Comparison of ENCODE assay signal across 8 mouse cellular contexts in genomic region chr9:60743180-60743900, GRCm38 (mm10). TPM values are rescaled to one million over a fixed set of nuclear protein-coding genes. Genes with fewer than 3 reads are reported as not detected.
DNase-seq lines count a peak whose midpoint lies in the region; ATAC-seq lines count a peak whose summit lies in the region.

No protein-coding gene starts in this region.

- 31% methylated on average over 17 of the region's 17 CpGs for WGBS in intestine, embryonic 16.5 days
- 41% methylated on average over 17 of the region's 17 CpGs for WGBS in liver, embryonic 11.5 days

- H3K4me2 ChIP-seq in intestine, embryonic 16.5 days (ENCODE audit: low read depth, low read length), result peak overlapping the region; percentile 32
- H3K4me2 ChIP-seq in liver, embryonic 11.5 days, result peak overlapping the region; percentile 41

- H3K4me3 ChIP-seq in intestine, embryonic 16.5 days (ENCODE audit: low read length), result peak overlapping the region; percentile 14
- H3K4me3 ChIP-seq in liver, embryonic 11.5 days (ENCODE audit: low read depth, low read length), result no peak overlapping the region

- peaks cover 14% of the 10 kb centered on the region; the same call in 1 of the 2 replicates for H3K4me1 ChIP-seq in intestine, embryonic 16.5 days (ENCODE audit: control insufficient read depth, insufficient read depth, low read length)
- no peaks in the 10 kb centered on the region for H3K4me1 ChIP-seq in liver, embryonic 11.5 days (replicated peaks; ENCODE audit: control insufficient read depth, insufficient read depth, low read length)

- H3K27me3 ChIP-seq in intestine, embryonic 16.5 days (replicated peaks; ENCODE audit: control insufficient read depth, insufficient read depth, low read length), result no peaks in the 10 kb centered on the region
- H3K27me3 ChIP-seq in liver, embryonic 11.5 days (replicated peaks; ENCODE audit: control insufficient read depth, insufficient read depth, low read length), result no peaks in the 10 kb centered on the region

- peak; percentile 27 for DNase-seq in embryo, embryonic 10 days (ENCODE audit: low spot score)
- no peak for DNase-seq in embryo, embryonic 11 days
- peak; percentile 14 for DNase-seq in adrenal gland, adult 8-10 months
- DNase-seq in frontal cortex, postnatal 10 days (ENCODE audit: low spot score in 2 of 2), result peak; percentile 21 to 44
- no peak for DNase-seq in liver, embryonic 11.5 days (ENCODE audit: low spot score)
- peak; percentile 29 for DNase-seq in right cerebral cortex, postnatal 14 days

- no peaks in the 10 kb centered on the region for H3K36me3 ChIP-seq in intestine, embryonic 16.5 days (ENCODE audit: control insufficient read depth, insufficient read depth, low read length)
- H3K36me3 ChIP-seq in liver, embryonic 11.5 days (ENCODE audit: control insufficient read depth, insufficient read depth, low read length), result no peaks in the 10 kb centered on the region

- peak; percentile 47 for ATAC-seq in intestine, embryonic 16.5 days
- ATAC-seq in liver, embryonic 11.5 days (replicated peaks; ENCODE audit: low FRiP score), result no peak
- ATAC-seq in CD4-positive, CD25-positive, alpha-beta regulatory T cell, adult 4 months, result no peak

- peak overlapping the region; percentile 26 for H3K27ac ChIP-seq in intestine, embryonic 16.5 days (ENCODE audit: low read length)
- H3K27ac ChIP-seq in liver, embryonic 11.5 days (ENCODE audit: low read depth, low read length), result no peak overlapping the region

- no peak overlapping the region for H3K9ac ChIP-seq in intestine, embryonic 16.5 days (ENCODE audit: low read depth, low read length)
- no peak overlapping the region for H3K9ac ChIP-seq in liver, embryonic 11.5 days (ENCODE audit: low read depth, low read length)

- no peaks in the 10 kb centered on the region for H3K9me3 ChIP-seq in intestine, embryonic 16.5 days (ENCODE audit: control insufficient read depth, low read length)
- H3K9me3 ChIP-seq in liver, embryonic 11.5 days (ENCODE audit: control insufficient read depth, low read length), result no peaks in the 10 kb centered on the region

RNA-seq across cellular contexts. Expression of gene Larp6, which starts 30.6 kb away (rescaled TPM):
- total RNA-seq in adrenal gland, adult 8-10 months (2022), result 1 to 10 TPM; 3.1 to 4.7 (median 3.7) TPM
- 1.6 and 1.7 TPM in 2 replicates for polyA plus RNA-seq in intestine, embryonic 16.5 days (2015; fragmentation: Nextera tagmentation; extraction: Ambion mirVana)
- 0.31 and 0.38 TPM in 2 replicates for polyA plus RNA-seq in liver, embryonic 11.5 days (2014; fragmentation: Nextera tagmentation; extraction: Ambion mirVana)
- polyA plus RNA-seq in CD4-positive, CD25-positive, alpha-beta regulatory T cell, adult 4 months (2017; shearing (Covaris generic)), result not detected

RNA-seq across cellular contexts. Expression of gene Uaca, which starts 51.0 kb away (rescaled TPM):
- total RNA-seq in adrenal gland, adult 8-10 months (2022), result 10 to 100 TPM; 37.5 to 62.0 (median 48.1) TPM
- polyA plus RNA-seq in intestine, embryonic 16.5 days (2015; fragmentation: Nextera tagmentation; extraction: Ambion mirVana), result 56.8 and 60.7 TPM in 2 replicates
- polyA plus RNA-seq in liver, embryonic 11.5 days (2014; fragmentation: Nextera tagmentation; extraction: Ambion mirVana), result 10.0 and 10.3 TPM in 2 replicates
- not detected for polyA plus RNA-seq in CD4-positive, CD25-positive, alpha-beta regulatory T cell, adult 4 months (2017; shearing (Covaris generic))

RNA-seq across cellular contexts. Expression of gene Lrrc49, which starts 55.4 kb away (rescaled TPM):
- 10 to 100 TPM; 16.1 to 24.9 (median 22.2) TPM for total RNA-seq in adrenal gland, adult 8-10 months (2022)
- polyA plus RNA-seq in intestine, embryonic 16.5 days (2015; fragmentation: Nextera tagmentation; extraction: Ambion mirVana), result 10.7 and 11.7 TPM in 2 replicates
- polyA plus RNA-seq in liver, embryonic 11.5 days (2014; fragmentation: Nextera tagmentation; extraction: Ambion mirVana), result 4.3 and 4.4 TPM in 2 replicates
- polyA plus RNA-seq in CD4-positive, CD25-positive, alpha-beta regulatory T cell, adult 4 months (2017; shearing (Covaris generic)), result 1 to 10 TPM; 1.8 to 2.1 TPM

Comparison
In these comparisons a context has a peak if more than half of its experiments do, and no peak if none do; other contexts are left out.
1. DNase-seq: peak in embryo, embryonic 10 days (single experiment), adrenal gland, adult 8-10 months (single experiment), frontal cortex, postnatal 10 days (2 of 2) and right cerebral cortex, postnatal 14 days (single experiment); none in embryo, embryonic 11 days (single experiment) and liver, embryonic 11.5 days (single experiment).
2. RNA of gene Uaca, which starts 51.0 kb away (polyA plus RNA-seq): 56.8 to 60.7 TPM in intestine, embryonic 16.5 days and 10.0 to 10.3 TPM in liver, embryonic 11.5 days; not detected in CD4-positive, CD25-positive, alpha-beta regulatory T cell, adult 4 months; every median in the first group is over 10 times any median in the second.